Mouse (Mus musculus) limb, embryonic 10.5 days (tissue): Measurements from ENCODE around the gene Ubxn10. TPM values are rescaled to one million over a fixed set of nuclear protein-coding genes. Genes with fewer than 3 reads are reported as not detected.

Experiments used
- DNase-seq: peaks from one replicate; pipeline ENCODE4 v3.0.0-alpha.2; 2017; ENCODE audit warnings: low spot score
- H3K27ac ChIP-seq: fragments of 300-500 bp; sonication (generic); 2 replicates; pipeline ENCODE4 v1.5.1; 2016; ENCODE audit warnings: mild to moderate bottlenecking
- H3K27me3 ChIP-seq: fragments of 300-500 bp; sonication (generic); 2 replicates; pipeline ENCODE4 v1.6.1; 2016; ENCODE audit warnings: low read depth, mild to moderate bottlenecking; ENCODE audit not compliant: poor library complexity, severe bottlenecking
- H3K36me3 ChIP-seq: fragments of 300-500 bp; sonication (generic); 2 replicates; pipeline ENCODE4 v1.6.1; 2016; ENCODE audit warnings: mild to moderate bottlenecking, moderate library complexity
- H3K4me1 ChIP-seq: fragments of 300-500 bp; sonication (generic); 2 replicates; pipeline ENCODE4 v1.6.1; 2016
- H3K4me3 ChIP-seq: fragments of 300-500 bp; sonication (generic); 2 replicates; pipeline ENCODE4 v1.5.1; 2016; ENCODE audit warnings: mild to moderate bottlenecking, moderate library complexity
- H3K9me3 ChIP-seq: fragments of 300-500 bp; sonication (generic); replicated peaks from 2 replicates; pipeline ENCODE4 v1.6.1; 2016; ENCODE audit warnings: mild to moderate bottlenecking
- WGBS: fragments of 180-500 bp; shearing (Covaris S2); methylation state at CpG from one replicate; pipeline ENCODE4 v1.1.7; 2016; 5-methylcytosine and 5-hydroxymethylcytosine counted together
- polyA plus RNA-seq: library from polyadenylated mRNA; unstranded; fragments of >200 nt; fragmentation: Nextera tagmentation; extraction: Ambion mirVana; gene quantifications from 2 replicates; pipeline ENCODE4 v1.2.1, GENCODE M21; 2016

Gene Ubxn10
- polyA plus RNA-seq, 1 experiment from 2014 or later = 1.2 TPM

DNA sequence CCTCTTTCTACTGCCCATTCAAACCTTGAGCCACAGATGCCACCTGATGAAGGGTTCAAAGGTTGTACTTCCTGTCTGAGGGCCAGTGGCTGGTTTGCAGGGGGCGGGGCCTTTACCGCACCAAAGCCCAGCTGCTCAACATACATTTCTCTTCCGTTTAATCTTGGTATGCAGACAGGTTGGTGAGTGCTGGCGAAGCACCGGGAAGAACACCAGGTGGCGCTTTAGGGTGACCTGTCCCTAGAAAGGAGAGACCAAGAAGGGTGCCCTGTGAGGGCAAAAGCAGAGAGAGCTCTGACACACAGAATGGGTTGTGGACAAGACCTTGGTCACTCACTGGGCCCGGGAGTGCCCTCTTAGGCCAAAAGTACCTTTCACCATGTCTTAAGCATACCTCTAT is 28.3 kb downstream of the Ubxn10 start:
- Histone ChIP-seq H3K4me1 (peaks cover 15% of the 10 kb centered on the region), H3K27me3 (no peaks in the 10 kb centered on the region), H3K27ac (no peak overlapping the region), H3K4me3 (no peak overlapping the region), H3K9me3 (no peaks in the 10 kb centered on the region), H3K36me3 (no peaks in the 10 kb centered on the region)
- DNase-seq = peak; percentile 69
- WGBS = 9% methylated on average over 7 of the region's 7 CpGs

DNA sequence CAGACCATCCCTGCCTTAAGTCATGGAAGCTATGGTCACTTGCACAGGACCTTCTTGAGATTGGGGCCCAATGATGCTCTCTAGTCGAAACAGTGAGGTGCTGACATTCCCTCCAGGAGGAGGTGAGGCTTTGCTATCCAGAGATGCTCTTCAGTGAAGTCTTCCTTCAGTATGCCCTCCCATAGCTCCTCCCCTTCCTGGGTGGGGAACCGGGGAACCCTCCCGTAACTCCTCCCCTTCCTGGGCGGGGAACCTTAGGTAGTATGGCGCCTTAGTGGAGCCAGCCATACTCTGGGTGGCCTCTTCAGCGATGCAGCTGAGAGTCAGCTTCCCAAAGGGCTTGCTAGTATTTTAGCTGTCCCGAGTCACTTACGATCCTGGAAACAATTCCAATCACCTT is 30.3 kb downstream of the Ubxn10 start:
- H3K9me3 ChIP-seq = no peaks in the 10 kb centered on the region
- peaks cover 7% of the 10 kb centered on the region for H3K4me1 ChIP-seq
- 95% methylated on average over 8 of the region's 8 CpGs for WGBS
- no peak for DNase-seq
- no peak overlapping the region for H3K4me3 ChIP-seq
- no peaks in the 10 kb centered on the region for H3K36me3 ChIP-seq
- no peak overlapping the region for H3K27ac ChIP-seq
- H3K27me3 ChIP-seq = no peaks in the 10 kb centered on the region

DNA sequence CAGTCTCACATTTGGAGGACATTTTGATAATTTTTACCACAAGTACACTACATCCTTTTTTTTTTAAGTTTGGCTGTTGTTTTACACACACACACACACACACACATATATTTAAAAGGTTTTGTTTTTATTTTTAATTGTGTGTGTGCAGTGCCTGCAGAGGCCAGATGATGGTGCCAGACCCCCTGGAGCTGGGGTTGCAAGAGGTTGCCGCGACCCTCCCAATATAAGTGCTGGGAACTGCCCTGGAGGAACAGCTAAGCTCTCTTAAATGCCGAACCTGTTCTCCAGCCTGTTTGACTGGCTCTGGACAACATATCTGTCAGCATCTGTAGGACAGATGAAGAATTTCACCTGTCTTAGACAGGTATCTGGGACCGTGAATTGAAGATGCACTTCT is 32.8 kb downstream of the Ubxn10 start:
- no peaks in the 10 kb centered on the region for H3K27me3 ChIP-seq
- no peak overlapping the region for H3K4me3 ChIP-seq
- WGBS = 90% methylated on average over 4 of the region's 4 CpGs
- H3K9me3 ChIP-seq = no peaks in the 10 kb centered on the region
- no peak overlapping the region for H3K27ac ChIP-seq
- H3K4me1 ChIP-seq = peaks cover 7% of the 10 kb centered on the region
- DNase-seq = no peak
- no peaks in the 10 kb centered on the region for H3K36me3 ChIP-seq

DNA sequence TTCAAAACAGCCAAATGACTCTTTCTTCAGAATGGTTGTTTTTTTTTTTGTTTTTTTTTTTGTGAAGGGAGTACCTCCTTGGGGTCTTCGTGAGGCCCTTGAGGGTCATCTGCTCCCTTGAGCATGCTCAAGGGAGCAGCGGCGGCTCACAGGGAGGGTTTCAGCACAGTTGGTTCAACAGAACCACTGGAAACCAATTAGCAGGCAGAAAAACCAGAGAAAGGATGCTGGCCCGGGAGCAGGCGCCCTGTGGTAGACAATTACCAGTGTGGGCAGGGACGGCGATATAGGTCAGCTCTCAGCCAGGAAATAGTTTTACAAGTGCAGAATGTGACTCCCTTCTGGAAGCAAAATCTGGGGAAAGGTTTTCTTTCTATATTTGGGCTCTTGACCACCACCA is 33.4 kb downstream of the Ubxn10 start:
- 71% methylated on average over 7 of the region's 7 CpGs for WGBS
- H3K27ac ChIP-seq = no peak overlapping the region
- DNase-seq = no peak
- H3K9me3 ChIP-seq = no peaks in the 10 kb centered on the region
- no peaks in the 10 kb centered on the region for H3K27me3 ChIP-seq
- no peaks in the 10 kb centered on the region for H3K36me3 ChIP-seq
- peaks cover 5% of the 10 kb centered on the region for H3K4me1 ChIP-seq
- H3K4me3 ChIP-seq = no peak overlapping the region

DNA sequence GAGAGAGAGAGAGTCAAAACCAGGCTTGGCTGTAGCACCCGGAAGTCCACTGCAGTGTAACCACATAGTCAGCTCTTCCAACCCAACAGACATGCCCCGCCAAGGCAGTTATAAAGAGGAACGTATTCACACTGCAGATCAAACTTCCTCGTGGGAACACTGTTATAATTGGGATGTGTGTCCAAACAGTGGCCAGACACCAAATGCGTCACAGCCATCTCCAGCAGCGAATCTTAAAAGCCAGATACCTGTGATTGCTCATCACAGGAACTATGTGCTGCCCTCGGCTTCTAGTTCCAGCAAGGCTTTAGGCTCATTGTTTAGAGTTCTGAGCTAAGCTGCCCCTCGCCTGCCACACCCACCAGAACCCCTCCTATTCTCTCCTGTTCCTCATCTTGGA is 34.4 kb downstream of the Ubxn10 start:
- Histone ChIP-seq H3K27me3 (peaks cover 6% of the 10 kb centered on the region; the same call in 1 of the 2 replicates), H3K36me3 (no peaks in the 10 kb centered on the region), H3K27ac (no peak overlapping the region), H3K9me3 (no peaks in the 10 kb centered on the region), H3K4me1 (no peaks in the 10 kb centered on the region), H3K4me3 (no peak overlapping the region)
- WGBS = 87% methylated on average over 8 of the region's 8 CpGs
- no peak for DNase-seq

DNA sequence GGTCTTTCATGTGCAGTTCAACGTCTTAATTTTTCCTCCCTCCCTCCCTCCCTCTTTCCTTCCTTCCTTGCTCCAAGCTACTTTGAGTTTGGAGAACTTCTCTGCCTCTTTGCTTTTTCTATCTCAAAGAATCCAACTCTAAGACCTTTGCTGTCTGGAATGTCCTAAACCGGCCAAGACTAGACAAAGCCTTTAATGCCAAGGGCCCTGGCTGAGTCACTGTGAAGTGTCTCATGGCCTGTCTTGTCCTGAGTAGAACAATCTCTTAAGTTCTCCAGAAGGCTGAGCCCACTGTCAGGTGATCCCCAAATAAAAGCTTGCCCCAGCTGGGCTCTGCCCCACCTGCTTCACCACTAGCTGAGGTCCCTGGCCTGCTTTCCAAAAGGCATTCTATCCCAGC is 34.9 kb downstream of the Ubxn10 start:
- Histone ChIP-seq H3K36me3 (no peaks in the 10 kb centered on the region), H3K4me1 (peaks cover 2% of the 10 kb centered on the region; the same call in 1 of the 2 replicates), H3K27ac (no peak overlapping the region), H3K27me3 (peaks cover 11% of the 10 kb centered on the region; the same call in 1 of the 2 replicates), H3K4me3 (no peak overlapping the region), H3K9me3 (no peaks in the 10 kb centered on the region)
- no peak for DNase-seq
- 74% methylated on average over 2 of the region's 2 CpGs for WGBS

DNA sequence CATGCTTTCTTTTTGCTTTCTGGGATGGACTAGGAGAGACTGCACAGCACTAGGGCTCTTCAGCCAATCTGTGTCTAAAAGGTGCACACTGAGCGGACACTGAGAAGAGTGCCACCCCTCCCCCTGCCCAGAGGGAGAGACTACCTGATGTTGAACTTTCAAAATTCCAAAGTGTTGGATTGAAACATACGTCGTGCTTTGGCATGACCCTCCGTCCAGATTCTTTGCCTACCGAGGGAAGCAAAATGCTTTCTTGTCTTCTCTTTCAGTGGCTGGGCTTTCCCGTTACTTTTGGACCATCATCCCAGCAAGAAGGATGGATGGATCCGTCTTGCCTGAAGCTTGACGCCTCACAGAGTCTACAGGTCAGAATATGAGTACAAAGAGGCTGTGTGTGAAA is 35.9 kb downstream of the Ubxn10 start:
- H3K4me3 ChIP-seq = no peak overlapping the region
- 71% methylated on average over 8 of the region's 8 CpGs for WGBS
- DNase-seq = no peak
- H3K36me3 ChIP-seq = no peaks in the 10 kb centered on the region
- H3K4me1 ChIP-seq = peaks cover 3% of the 10 kb centered on the region; the same call in 1 of the 2 replicates
- H3K9me3 ChIP-seq = no peaks in the 10 kb centered on the region
- peaks cover 19% of the 10 kb centered on the region; the same call in 1 of the 2 replicates for H3K27me3 ChIP-seq
- H3K27ac ChIP-seq = no peak overlapping the region

DNA sequence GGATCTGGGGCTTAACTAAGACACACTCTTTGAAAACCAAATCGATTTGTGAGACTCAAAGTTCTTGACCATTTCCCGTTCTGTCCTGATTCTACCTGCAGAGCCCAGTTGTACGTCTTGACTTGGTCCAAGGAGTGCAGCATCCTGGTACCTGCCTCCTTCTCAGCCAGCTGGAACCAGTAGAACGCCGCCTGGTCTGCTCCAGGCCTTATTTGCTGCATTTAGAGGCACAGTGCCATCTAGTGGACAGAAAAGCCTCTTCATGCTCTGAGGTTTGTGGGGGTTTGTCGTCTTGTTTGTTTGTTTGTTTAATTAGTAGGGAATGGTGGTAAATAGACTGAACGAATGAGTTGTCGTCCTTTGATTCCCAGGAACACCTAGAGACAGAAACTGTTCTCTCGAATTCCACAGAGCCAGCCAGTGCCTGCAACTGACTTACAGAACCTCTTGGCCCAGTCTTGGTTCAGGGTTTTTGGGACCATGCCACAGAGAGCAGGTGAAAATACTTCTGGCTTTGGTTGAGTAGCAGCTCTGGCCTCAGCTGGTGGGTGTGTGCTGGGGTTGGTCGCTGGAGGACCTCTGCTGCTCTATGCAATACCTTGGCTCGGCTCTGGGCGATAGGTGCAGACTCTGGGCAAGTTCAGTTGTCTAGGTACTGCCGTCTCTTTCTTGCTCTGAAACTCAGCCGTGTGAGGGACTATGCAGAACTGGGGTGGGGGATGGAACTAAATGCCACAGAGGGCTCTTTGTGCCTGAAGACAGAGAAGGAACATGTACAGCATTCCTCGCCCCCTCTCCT is 36.6 kb downstream of the Ubxn10 start:
- no peak overlapping the region for H3K27ac ChIP-seq
- peak; percentile 67 for DNase-seq
- H3K4me3 ChIP-seq = no peak overlapping the region
- 28% methylated on average over 15 of the region's 15 CpGs for WGBS
- H3K4me1 ChIP-seq = peaks cover 3% of the 10 kb centered on the region; the same call in 1 of the 2 replicates
- H3K27me3 ChIP-seq = peaks cover 25% of the 10 kb centered on the region; the same call in 1 of the 2 replicates
- no peaks in the 10 kb centered on the region for H3K9me3 ChIP-seq
- no peaks in the 10 kb centered on the region for H3K36me3 ChIP-seq

DNA sequence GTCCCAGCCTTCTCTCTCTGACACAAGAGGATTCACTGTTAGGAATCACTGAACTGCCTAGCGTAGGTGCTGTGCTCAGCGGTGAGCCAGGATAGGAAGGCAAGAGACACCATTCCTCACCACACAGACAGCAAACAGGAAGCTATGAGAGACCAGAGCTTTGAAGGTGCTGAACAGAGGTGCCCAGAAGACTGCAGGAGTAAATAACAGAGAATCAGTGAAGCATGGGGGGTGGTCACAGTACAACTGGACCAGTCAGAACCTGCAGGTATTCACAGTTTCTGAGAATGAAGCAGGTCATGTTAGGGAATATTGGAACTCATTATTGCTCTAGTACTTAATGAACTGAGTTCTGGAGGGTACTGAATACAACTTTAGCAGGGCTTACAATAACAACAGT is 38.7 kb downstream of the Ubxn10 start:
- no peak overlapping the region for H3K27ac ChIP-seq
- peaks cover 44% of the 10 kb centered on the region for H3K27me3 ChIP-seq
- WGBS = 61% methylated on average over 2 of the region's 2 CpGs
- H3K36me3 ChIP-seq = no peaks in the 10 kb centered on the region
- no peak for DNase-seq
- peaks cover 3% of the 10 kb centered on the region; the same call in 1 of the 2 replicates for H3K4me1 ChIP-seq
- no peaks in the 10 kb centered on the region for H3K9me3 ChIP-seq
- no peak overlapping the region for H3K4me3 ChIP-seq

DNA sequence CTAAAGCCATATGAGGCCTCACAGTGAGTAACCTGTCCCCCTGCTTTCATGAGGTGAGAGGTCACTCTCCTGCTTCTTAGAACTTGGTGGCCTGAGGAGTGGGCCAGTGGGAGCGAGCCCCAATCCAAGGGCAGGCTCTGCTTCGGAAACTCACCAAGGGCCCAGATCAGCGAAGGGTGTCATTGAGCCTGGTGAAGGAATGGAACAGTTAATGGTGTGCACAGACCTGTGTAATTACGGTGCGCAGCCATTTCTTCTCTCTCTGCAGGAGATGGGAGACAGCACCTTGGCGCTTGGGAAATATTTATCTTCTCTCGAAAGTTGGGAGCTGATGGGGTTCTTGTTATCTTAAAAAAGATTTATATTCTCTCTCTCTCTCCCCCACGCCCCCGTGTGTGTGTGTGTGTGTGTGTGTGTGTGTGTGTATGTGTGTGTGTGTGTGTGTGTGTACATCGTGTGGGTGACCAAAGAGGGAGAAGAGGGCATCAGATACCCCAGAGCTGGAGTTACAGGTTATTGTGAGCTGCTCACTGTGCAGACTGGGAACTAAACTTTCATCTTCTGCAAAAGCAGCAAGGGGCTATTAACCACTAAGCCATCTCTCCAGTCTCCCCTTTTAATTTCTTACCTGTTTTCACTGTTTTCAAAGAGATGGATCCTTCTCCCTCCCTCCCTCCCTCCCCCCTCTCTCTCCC is 39.7 kb downstream of the Ubxn10 start:
- Histone ChIP-seq H3K36me3 (no peaks in the 10 kb centered on the region), H3K27ac (no peak overlapping the region), H3K27me3 (peaks cover 53% of the 10 kb centered on the region), H3K4me3 (no peak overlapping the region), H3K9me3 (no peaks in the 10 kb centered on the region), H3K4me1 (peaks cover 3% of the 10 kb centered on the region; the same call in 1 of the 2 replicates)
- no peak for DNase-seq
- 52% methylated on average over 9 of the region's 10 CpGs for WGBS

DNA sequence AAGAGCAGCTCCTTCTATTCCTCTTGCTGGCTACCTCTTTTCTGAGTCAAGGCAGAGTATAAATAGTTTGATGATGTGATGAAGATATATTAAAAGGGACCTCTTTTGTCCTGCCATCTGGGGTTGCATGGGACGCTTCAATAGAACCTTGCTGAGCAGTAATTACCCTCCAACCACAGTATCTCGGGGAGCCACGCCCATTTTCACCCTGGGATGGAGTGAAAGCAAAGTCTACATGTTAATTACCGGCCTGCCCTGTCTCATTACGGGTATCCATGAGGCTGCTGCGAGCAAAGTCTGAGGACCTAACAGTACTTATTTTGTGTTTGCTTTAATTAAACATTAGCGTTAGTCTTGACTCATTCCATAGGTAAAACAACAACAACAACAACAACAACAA is 40.2 kb downstream of the Ubxn10 start:
- 23% methylated on average over 7 of the region's 7 CpGs for WGBS
- H3K4me3 ChIP-seq = no peak overlapping the region
- peaks cover 3% of the 10 kb centered on the region; the same call in 1 of the 2 replicates for H3K4me1 ChIP-seq
- H3K27ac ChIP-seq = no peak overlapping the region
- H3K27me3 ChIP-seq = peaks cover 59% of the 10 kb centered on the region
- no peak for DNase-seq
- H3K9me3 ChIP-seq = no peaks in the 10 kb centered on the region
- H3K36me3 ChIP-seq = no peaks in the 10 kb centered on the region

DNA sequence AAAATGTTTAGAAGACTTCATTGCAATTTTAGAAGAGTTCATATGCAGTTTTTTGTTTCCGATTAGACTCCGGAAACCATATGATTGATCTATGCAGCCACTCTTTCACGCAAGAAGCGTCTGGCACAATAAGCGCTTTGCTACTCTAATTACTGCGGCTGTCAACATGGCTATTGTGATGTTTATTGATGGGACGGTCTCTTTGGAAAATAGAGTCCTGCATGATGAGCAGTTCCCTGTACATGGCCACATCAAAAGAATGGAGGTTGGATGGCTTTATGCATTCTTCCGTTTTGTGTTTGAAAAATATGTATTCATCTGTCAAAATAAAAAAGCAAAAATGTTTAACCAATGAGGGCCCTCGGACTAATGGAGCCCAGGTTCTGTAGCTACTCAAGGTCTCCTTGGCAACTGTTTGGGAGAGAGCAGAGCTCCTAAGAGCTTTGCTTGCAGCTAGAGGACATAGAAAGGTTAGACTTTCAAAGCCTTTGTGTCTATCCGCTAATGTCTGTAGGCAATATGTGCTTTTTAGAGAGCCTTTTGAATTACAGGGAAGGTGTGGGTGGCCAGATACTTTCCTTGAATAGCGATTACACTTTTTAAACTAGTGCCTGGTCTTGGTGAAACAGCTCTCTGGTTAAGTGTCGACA is 43.8 kb downstream of the Ubxn10 start:
- peaks cover 7% of the 10 kb centered on the region; the same call in 1 of the 2 replicates for H3K4me1 ChIP-seq
- H3K4me3 ChIP-seq = no peak overlapping the region
- DNase-seq = no peak
- H3K27me3 ChIP-seq = peaks cover 92% of the 10 kb centered on the region
- H3K9me3 ChIP-seq = no peaks in the 10 kb centered on the region
- no peak overlapping the region for H3K27ac ChIP-seq
- WGBS = 63% methylated on average over 12 of the region's 12 CpGs
- no peaks in the 10 kb centered on the region for H3K36me3 ChIP-seq
